In genomic region chr10:96370547-96371320, GRCm38 (mm10) we compare ENCODE assay signal across 8 mouse cellular contexts.
DNase-seq lines count a peak whose midpoint lies in the region; ATAC-seq lines count a peak whose summit lies in the region.

No protein-coding gene starts in this region.

- H3K4me3 ChIP-seq in macrophage (ENCODE audit: inconsistent target): no peak overlapping the region

- WGBS in macrophage (ENCODE audit: missing documents): 42% methylated on average over 20 of the region's 21 CpGs

- peak; percentile 33; the same call in 1 of the 2 replicates for ATAC-seq in cerebellum, adult (ENCODE audit: insufficient number of reproducible peaks, low FRiP score, low TSS enrichment)

- no peaks in the 10 kb centered on the region for H3K79me2 ChIP-seq in macrophage (ENCODE audit: inconsistent target)

- H3K27ac ChIP-seq in macrophage: 0 out of 2 replicates have a peak overlapping the region, but pooled peaks have one; percentile 7

- intact Hi-C loops in heart, postnatal 10 days (cut with DNase I): no loop called here

- no peaks in the 10 kb centered on the region for H3K36me3 ChIP-seq in macrophage (ENCODE audit: inconsistent target)

- no peak for DNase-seq in cerebellum, adult 11 months
- DNase-seq in right cerebral cortex, adult 18-20 months: peak; percentile 6
- DNase-seq in right cerebral cortex, postnatal 25 days: no peak
- DNase-seq in heart, postnatal 10 days: peak; percentile 41
- DNase-seq in spleen, adult 12 weeks (ENCODE audit: low spot score): peak; percentile 77
- no peak for DNase-seq in c-Kit-positive CD71-positive TER-119-positive erythroid progenitor cells, embryonic 14.5 days (ENCODE audit: low spot score)

Comparison
In these comparisons a context has a peak if more than half of its experiments do, and no peak if none do; other contexts are left out.
1. DNase-seq: peak in right cerebral cortex, adult 18-20 months (single experiment), heart, postnatal 10 days (2 of 2) and spleen, adult 12 weeks (single experiment); none in cerebellum, adult 11 months (single experiment), right cerebral cortex, postnatal 25 days (single experiment) and c-Kit-positive CD71-positive TER-119-positive erythroid progenitor cells, embryonic 14.5 days (single experiment).